Mouse (Mus musculus): ENCODE results near the gene Vps37c.

Gene Vps37c

DNA sequence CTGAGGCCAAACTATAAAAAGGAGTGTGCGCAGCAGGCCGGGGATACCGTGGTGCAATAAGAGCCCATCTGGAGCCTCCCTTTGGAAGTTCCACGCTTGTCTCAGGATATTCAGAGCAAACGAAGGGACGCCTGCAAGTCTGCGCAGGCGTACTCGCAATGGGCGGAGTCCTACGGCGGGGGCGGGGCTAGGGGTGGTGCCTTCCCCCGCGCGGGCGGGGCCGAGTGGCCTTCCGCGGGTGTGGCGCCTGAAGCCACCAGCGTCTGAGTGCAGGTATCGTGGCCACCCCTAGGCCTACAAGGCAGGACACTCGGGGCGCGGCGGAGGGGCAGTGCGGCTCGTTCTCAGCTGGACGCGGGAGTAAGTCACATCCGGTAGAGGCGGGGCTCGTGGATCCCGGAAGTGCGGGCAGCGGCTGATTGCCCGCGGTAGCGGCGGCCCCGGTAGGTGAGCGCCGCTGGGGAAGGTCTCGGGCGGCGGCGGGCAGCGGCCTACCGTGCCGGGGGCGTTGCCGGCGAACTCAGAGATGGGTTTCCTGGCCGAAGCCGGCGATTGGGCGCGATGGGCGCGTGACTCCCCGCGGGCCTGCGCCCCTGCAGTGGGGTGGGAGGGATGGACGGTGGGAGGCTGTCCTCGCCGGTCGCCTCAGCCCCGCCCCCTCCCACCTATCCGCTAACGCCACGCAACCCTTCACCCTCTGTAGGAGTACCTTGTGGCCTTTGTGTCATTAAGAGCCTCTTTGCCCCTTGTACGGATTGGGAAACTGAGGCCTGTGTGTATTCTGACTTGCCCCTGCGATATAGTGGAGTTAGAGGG, at the start of gene Vps37c:
Gene Vps37c, plus strand, starts transcription at position 199 of the 816 bp plus-strand sequence.
- DNase-seq = peak; percentile 98

DNA sequence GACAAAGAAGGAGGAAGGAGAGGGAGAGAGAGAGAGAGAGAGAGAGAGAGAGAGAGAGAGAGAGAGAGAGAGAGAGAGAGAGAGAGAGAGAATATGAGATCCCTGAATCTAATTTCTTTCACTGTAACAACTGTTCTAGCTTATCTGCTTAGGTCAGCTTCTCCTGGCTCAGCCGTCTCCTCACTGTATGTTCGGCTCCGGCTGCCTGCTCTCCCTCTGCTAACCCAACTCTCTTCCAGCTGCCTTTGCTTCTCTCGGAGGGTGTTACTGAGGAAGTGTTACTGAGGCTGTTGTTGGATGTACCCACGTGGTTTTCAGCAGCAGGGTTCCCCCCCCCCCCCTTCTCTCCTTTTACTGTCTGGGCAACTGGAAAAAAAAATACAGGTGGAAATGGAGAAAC, 48.5 kb upstream of the Vps37c start:
- DNase-seq = no peak

DNA sequence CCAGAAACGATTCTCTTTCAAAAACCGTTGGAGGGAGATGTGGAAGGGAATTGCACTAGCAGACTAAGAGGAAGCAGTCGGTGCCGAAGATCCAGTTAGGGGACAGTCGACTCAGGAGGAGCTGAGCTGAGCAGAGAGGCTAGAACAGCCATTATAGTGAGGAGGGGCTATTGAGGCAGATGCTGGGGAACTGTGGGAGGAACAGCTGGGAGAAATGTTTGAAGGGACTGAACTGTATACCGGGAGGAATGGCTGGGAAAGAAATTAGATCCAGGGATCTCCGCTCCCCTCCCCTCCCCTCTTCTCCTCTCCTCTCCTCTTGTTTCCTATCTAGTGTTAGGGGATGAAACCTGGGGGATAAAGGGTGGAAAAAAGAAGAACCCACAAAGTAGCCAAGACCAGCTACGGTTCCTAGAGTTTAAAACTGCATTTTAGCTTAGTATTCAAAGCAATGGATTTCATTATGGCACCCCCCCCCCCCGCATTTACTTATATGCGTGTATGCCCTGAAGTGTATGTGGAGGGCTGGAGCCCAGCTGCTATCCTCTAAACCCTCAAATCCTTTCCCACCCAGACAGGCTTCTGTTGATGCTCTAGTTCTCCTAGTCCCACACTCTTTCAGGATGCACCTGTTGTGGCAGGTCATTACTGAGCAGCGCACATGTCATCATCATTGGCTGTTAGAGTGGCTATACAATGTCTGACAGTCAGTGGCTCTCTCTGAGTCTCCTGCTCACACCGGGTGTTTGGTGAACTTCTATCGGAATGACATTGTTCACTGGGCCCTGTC, 47.8 kb upstream of the Vps37c start:
- DNase-seq = no peak

DNA sequence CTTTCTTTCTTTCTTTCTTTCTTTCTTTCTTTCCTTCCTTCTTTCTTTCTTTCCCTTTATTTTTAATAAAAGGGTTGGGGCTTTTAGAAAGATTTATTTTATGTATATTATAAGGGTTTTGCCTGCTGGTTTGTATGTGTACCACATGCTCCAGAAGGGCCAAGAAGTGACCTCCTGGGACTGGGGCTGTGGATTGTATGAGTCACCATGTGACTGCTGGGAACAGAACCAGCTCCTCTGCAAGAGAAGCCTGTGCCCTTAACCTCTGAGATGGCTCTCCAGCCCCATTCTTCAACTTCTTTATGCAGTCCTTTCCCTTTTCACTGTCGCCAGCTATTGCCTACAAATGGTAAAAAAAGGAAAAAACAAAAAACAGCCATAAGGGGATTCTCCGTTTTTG, 42.9 kb upstream of the Vps37c start:
- no peak for DNase-seq

DNA sequence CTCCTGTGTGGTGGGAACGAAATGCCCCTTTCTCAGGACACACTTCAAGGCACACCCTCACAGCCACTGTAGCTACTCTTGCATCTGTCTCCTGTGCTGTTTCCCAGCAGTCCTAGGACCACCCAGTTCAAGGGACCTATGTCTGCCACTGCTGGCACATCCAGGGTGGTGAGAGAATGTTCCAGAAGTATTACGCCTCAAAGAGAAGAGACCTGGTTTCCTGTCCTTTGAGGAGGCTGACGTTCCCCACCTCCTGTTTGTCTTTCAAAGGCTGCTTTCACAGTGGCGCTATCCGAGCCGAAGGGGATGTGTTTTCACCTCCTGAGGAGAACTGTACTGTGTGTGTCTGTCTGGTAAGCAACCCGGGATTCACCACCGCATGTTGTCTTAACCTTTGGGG, 40.4 kb upstream of the Vps37c start:
- peak; percentile 54 for DNase-seq

- no peak for DNase-seq
Measured at GRCm38 (mm10) chr19:10656058-10656457, 32.5 kb upstream of the Vps37c start.

- DNase-seq = no peak
Measured at GRCm38 (mm10) chr19:10657742-10658141, 30.8 kb upstream of the Vps37c start.

GRCm38 (mm10) chr19:10658406-10658805, 30.1 kb upstream of the Vps37c start:
- DNase-seq = no peak

- no peak for DNase-seq
Measured at GRCm38 (mm10) chr19:10661373-10661772, 27.2 kb upstream of the Vps37c start.

DNA sequence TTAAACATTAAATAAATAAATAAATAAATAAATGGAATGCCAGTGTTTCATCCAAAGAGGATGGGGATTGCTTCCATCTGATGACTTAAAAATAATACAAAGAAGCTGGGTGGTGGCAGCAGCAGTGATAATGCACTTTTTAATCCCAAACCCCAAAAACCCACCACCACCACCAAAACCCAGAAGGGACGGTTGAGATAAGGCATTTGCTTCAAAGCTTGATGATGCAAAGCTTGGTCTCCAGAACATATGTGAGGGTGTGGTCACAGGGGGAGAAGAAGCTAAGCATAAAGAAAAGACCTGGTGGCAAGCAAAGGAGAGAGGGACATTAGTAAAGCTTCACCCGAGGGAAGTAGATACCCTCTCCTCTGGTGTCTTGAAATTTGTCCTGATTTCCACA, 26.6 kb upstream of the Vps37c start:
- no peak for DNase-seq

- no peak for DNase-seq
Measured at GRCm38 (mm10) chr19:10662665-10663064, 25.9 kb upstream of the Vps37c start.

DNA sequence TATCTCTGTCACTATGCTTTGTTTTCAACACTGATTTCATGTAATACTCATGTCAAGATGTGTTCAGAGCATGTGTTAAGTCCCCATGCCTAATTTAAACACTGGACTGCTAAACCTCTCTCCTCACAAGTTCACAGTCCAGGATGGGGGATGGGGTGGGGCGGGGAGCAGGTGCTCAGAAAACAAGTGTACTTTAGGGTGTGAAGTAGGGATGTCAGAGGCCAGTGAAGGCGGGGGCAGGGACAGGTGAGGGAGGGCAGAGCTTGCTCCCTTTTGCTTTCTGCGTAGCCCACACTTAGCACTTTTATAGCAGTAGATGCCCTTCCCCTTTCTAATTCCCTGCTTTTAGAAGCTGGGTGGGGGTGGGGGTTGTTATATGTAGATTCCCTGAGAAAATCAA, 23.4 kb upstream of the Vps37c start:
- no peak for DNase-seq

- DNase-seq = peak; percentile 86
Measured at GRCm38 (mm10) chr19:10665499-10665898, 23.0 kb upstream of the Vps37c start.

- no peak for DNase-seq
Measured at GRCm38 (mm10) chr19:10671319-10671718, 17.2 kb upstream of the Vps37c start.

DNA sequence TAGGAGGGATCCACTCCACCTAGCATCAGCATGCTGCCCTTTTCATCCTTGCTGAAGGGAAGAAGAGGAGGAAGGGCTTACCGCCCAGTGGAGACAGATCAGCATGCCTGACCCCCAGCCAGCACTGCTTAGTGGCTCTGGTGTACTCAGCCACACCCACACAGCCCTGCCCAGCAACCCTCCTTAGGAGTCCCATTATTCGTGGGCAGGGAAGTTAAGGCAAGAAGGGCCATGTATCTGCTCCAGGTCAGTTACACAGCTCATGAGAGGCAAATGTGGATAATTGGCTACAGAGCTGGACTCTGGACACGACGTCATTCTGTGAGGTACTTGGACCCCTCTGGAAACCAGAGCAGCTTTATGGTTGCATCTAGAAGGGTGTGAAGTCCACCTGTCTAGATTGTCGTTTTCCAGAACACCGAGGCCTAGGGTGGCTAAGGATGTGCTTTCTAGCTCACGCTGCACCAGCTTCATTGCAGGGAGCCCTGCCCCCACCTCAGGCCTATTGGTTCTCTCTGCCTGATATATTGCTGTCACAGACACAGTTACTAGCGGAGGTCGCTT, 16.6 kb upstream of the Vps37c start:
- no peak for DNase-seq

DNA sequence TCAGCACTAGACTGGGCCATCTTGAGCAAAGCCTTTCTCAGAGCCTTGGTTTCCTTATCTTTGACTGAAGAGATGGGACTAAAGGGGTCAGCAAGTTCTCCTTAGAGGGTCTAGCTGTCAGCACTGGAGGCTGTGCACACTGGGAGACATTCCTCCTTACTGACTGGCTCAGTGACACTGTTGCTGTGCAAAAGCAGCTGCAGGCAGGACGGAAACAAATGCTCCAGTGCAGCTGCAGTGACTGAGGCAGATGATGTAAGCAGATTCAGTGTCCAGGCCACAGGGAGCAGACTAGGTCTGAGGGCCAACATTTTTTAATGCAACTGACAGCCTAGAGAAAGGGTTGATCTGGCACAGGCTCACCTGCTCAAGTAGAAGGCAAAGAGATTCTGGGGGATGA, 15.3 kb upstream of the Vps37c start:
- DNase-seq = no peak

DNA sequence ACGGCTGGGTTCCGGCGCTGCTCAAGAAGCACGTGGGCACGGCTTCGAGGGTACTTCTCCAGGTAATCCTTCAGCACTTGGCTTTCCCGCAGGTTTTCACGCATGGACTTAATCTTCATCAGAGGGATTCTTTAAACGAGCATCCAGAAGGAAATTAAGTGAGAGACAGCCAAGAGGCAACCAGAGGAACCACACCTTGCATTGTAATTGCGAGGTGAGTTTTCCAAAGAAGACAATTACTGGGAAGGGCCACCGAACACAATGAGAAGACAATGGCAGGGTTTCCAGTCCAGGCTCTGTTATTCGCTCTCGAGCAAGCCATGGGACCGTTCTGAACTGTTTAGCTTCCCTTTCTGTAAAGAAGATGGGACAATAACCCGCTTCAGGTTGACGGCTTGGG, 11.9 kb upstream of the Vps37c start:
- no peak for DNase-seq

- DNase-seq = peak; percentile 79
Measured at GRCm38 (mm10) chr19:10677915-10678771, 10.4 kb upstream of the Vps37c start, which contains the start of gene Pga5. Gene Pga5 (minus strand): TSS chr19:10678071.

- DNase-seq = no peak
Measured at GRCm38 (mm10) chr19:10678772-10679067, 9.8 kb upstream of the Vps37c start.

- DNase-seq = no peak
Measured at GRCm38 (mm10) chr19:10681571-10681970, 7.0 kb upstream of the Vps37c start.

DNA sequence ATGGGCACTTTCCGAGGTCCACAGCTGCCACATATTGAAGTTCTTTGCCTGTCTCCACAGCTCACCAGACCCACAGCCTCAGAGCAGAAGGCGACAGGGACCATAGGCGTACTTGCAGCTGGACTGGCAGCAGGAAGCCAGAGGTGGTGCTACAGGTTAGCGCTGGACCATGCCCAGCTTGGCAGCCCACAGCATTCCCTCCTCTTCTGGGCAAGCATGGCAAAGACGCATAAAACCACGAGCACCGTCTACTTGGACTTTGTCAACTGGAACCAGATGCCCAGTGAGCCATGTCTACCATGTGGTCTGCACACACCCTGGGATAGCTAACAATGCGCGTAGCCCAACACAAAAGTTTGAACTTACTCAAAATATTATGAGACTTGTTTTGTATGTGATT, 3.5 kb upstream of the Vps37c start:
- DNase-seq = no peak

DNA sequence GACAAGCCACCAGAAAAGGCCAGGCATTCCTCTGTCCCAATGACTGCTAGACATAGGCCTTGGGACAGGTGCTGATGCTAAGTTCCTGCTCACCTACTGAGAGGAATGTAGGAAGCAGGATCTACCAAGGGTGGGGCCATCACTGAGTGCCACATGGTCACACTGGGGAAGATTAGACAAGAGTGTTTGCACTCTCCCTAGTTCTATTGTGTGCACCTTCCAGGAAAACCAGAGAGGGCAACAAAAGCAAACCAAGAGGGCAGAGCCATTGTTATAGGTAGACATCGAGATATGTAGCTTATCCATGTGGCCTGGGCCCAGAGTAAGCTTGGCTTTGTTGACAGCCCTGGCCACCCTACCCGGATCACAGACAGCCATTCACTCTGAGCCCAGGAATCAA, 2.8 kb upstream of the Vps37c start:
- no peak for DNase-seq

All from thymus, postnatal 4 days (tissue).